Mouse (Mus musculus) spleen, adult 2 months (tissue): ENCODE measurements around the gene Zfp617.

Experiments used
- CTCF ChIP-seq: fragments of 200-500 bp; IDR thresholded peaks from 2 replicates; pipeline ENCODE4 v1.5.1; 2011; ENCODE audit warnings: mild to moderate bottlenecking, inconsistent platforms; ENCODE audit not compliant: insufficient read depth, insufficient read length, insufficient replicate concordance; ENCODE audit errors: extremely low read depth
- POLR2A ChIP-seq: fragments of 200-500 bp; IDR thresholded peaks from 2 replicates; pipeline ENCODE4 v1.6.1; 2011; ENCODE audit warnings: low read depth, low read length, inconsistent platforms

DNA sequence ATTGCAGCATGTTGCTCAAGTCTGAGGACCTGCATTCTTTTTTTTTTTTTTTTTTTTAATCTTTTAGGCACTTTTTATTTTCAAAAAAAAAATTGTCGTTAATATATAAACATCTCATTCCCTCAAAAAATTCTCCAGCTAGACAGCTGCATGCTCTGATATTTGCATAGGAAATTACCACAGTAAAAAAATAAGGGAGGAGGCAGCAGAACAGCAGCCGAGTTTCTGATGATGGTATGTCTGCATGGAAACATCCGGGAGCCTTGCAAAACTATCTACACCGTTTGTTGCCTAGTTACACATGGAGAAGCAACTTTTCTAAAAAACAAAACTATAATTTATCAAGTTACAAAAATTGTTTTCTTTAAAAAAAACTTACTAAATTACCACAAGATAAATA is 73.0 kb downstream of the Zfp617 start:
- TF ChIP-seq CTCF (no peak), POLR2A (no peak)
